Mouse (Mus musculus) megakaryocyte, embryonic 14.5 days (primary cell): ENCODE data around the gene Shbg. TPM values are rescaled to one million over a fixed set of nuclear protein-coding genes. Genes with fewer than 3 reads are reported as not detected.

Source experiments
- H3K27me3 ChIP-seq: replicated peaks from 2 replicates; pipeline ENCODE3; 2012; ENCODE audit warnings: inconsistent platforms
- H3K36me3 ChIP-seq: replicated peaks from 2 replicates; pipeline ENCODE3; 2012; ENCODE audit warnings: low read length, inconsistent platforms, mixed read lengths
- H3K4me1 ChIP-seq: 2 replicates; pipeline ENCODE4 v1.6.1; 2012; ENCODE audit warnings: inconsistent platforms
- H3K4me3 ChIP-seq: replicated peaks from 2 replicates; pipeline ENCODE3; 2012; ENCODE audit warnings: moderate library complexity, mild to moderate bottlenecking, inconsistent platforms
- H3K9me3 ChIP-seq: 2 replicates; pipeline ENCODE4 v1.6.1; 2012; ENCODE audit warnings: inconsistent platforms
- FLI1 ChIP-seq: IDR thresholded peaks from 2 replicates; pipeline ENCODE4 v1.6.1; 2012; ENCODE audit warnings: low read length, inconsistent platforms, mixed read lengths
- GATA1 ChIP-seq: IDR thresholded peaks from 3 replicates; pipeline ENCODE4 v1.6.1; 2012; ENCODE audit warnings: mixed read lengths, low read length, inconsistent platforms, borderline replicate concordance
- polyA plus RNA-seq: library from polyadenylated mRNA; stranded (reverse); fragments of >175 nt; gene quantifications from 2 replicates; pipeline ENCODE4 v1.2.3, GENCODE M21; 2012; ENCODE audit warnings: low replicate concordance; ENCODE audit not compliant: insufficient read depth

Shbg gene
- polyA plus RNA-seq, 1 experiment, result not detected

- H3K4me1 ChIP-seq, result peaks cover 64% of the 10 kb centered on the region
- no peaks in the 10 kb centered on the region for H3K27me3 ChIP-seq
- H3K36me3 ChIP-seq, result peaks cover 49% of the 10 kb centered on the region
- no peak for TF ChIP-seq GATA1
- no peak for TF ChIP-seq FLI1
- peak overlapping the region; percentile 100 for H3K4me3 ChIP-seq
- H3K9me3 ChIP-seq, result no peaks in the 10 kb centered on the region
These were observed 39.4 kb downstream of the Shbg start for GRCm38 (mm10) chr11:69578301-69578700.

GRCm38 (mm10) chr11:69576307-69576706 is 41.4 kb downstream of the Shbg start:
- peaks cover 61% of the 10 kb centered on the region for H3K36me3 ChIP-seq
- TF ChIP-seq GATA1 (no peak), FLI1 (no peak)
- H3K27me3 ChIP-seq, result no peaks in the 10 kb centered on the region
- no peaks in the 10 kb centered on the region for H3K9me3 ChIP-seq
- peaks cover 67% of the 10 kb centered on the region for H3K4me1 ChIP-seq
- peak overlapping the region; percentile 76 for H3K4me3 ChIP-seq

- no peaks in the 10 kb centered on the region for H3K9me3 ChIP-seq
- no peaks in the 10 kb centered on the region for H3K27me3 ChIP-seq
- H3K4me3 ChIP-seq, result no peak overlapping the region
- TF ChIP-seq GATA1, result no peak
- no peak for TF ChIP-seq FLI1
- H3K36me3 ChIP-seq, result peaks cover 72% of the 10 kb centered on the region
- peaks cover 67% of the 10 kb centered on the region for H3K4me1 ChIP-seq
These were observed 42.5 kb downstream of the Shbg start for GRCm38 (mm10) chr11:69575220-69575619.

GRCm38 (mm10) chr11:69565131-69565530 is 52.6 kb downstream of the Shbg start:
- Histone ChIP-seq H3K27me3 (peaks cover 9% of the 10 kb centered on the region), H3K4me3 (no peak overlapping the region), H3K36me3 (peaks cover 98% of the 10 kb centered on the region), H3K4me1 (peaks cover 2% of the 10 kb centered on the region), H3K9me3 (no peaks in the 10 kb centered on the region)
- TF ChIP-seq GATA1 (no peak), FLI1 (no peak)

Other genes with a start within 250 kb of the Shbg start
- 14.5 and 29.7 TPM in 2 replicates for gene Chd3, start 248.5 kb downstream of the Shbg start, polyA plus RNA-seq
- gene Naa38, start 222.4 kb downstream of the Shbg start, polyA plus RNA-seq, result 33.8 and 159 TPM in 2 replicates
- 0.25 and 2.4 TPM in 2 replicates for gene Cyb5d1, start 222.3 kb downstream of the Shbg start, polyA plus RNA-seq
- 0.35 TPM in 1 of 2 replicates, not detected in the other for gene Tmem88, start 219.7 kb downstream of the Shbg start, polyA plus RNA-seq
- gene Kdm6b, start 204.2 kb downstream of the Shbg start, polyA plus RNA-seq, result 44.5 and 45.4 TPM in 2 replicates
- 0.95 TPM in 1 of 2 replicates, not detected in the other for gene Dnah2, start 68.8 kb downstream of the Shbg start, polyA plus RNA-seq
- gene Efnb3, start 57.7 kb downstream of the Shbg start, polyA plus RNA-seq, result 0.51 and 2.1 TPM in 2 replicates
- gene Wrap53, start 37.6 kb downstream of the Shbg start, polyA plus RNA-seq, result 19.7 and 50.2 TPM in 2 replicates
- gene Trp53, start 37.5 kb downstream of the Shbg start, polyA plus RNA-seq, result 53.2 and 68.6 TPM in 2 replicates
- gene Atp1b2, start 12.0 kb downstream of the Shbg start, polyA plus RNA-seq, result 2.8 and 4.2 TPM in 2 replicates
- gene Sat2, start 4.1 kb upstream of the Shbg start, polyA plus RNA-seq, result not detected in 2 replicates
- 65.7 and 84.9 TPM in 2 replicates for gene Fxr2, start 15.1 kb upstream of the Shbg start, polyA plus RNA-seq
- gene Sox15, start 37.4 kb upstream of the Shbg start, polyA plus RNA-seq, result not detected in 2 replicates
- gene Mpdu1, start 44.7 kb upstream of the Shbg start, polyA plus RNA-seq, result 16.2 and 31.6 TPM in 2 replicates
- 8.7 and 128 TPM in 2 replicates for gene Cd68, start 48.2 kb upstream of the Shbg start, polyA plus RNA-seq
- 144 and 601 TPM in 2 replicates for gene Eif4a1, start 54.5 kb upstream of the Shbg start, polyA plus RNA-seq
- 54.1 and 94.8 TPM in 2 replicates for gene Senp3, start 64.2 kb upstream of the Shbg start, polyA plus RNA-seq
- 0.56 TPM in 1 of 2 replicates, not detected in the other for gene Tnfsf13, start 67.9 kb upstream of the Shbg start, polyA plus RNA-seq
- gene Tnfsf12, start 77.9 kb upstream of the Shbg start, polyA plus RNA-seq, result 5.3 and 13.1 TPM in 2 replicates
- gene Tnfsfm13, start 78.2 kb upstream of the Shbg start, polyA plus RNA-seq, result 2.0 and 2.5 TPM in 2 replicates
- gene Polr2a, start 140.7 kb upstream of the Shbg start, polyA plus RNA-seq, result 36.5 and 129 TPM in 2 replicates
- gene Slc35g3, start 144.1 kb upstream of the Shbg start, polyA plus RNA-seq, result not detected in 2 replicates
- 1.9 and 3.9 TPM in 2 replicates for gene Zbtb4, start 148.0 kb upstream of the Shbg start, polyA plus RNA-seq
- gene Chrnb1, start 178.0 kb upstream of the Shbg start, polyA plus RNA-seq, result not detected in 2 replicates
- 0.64 TPM in 1 of 2 replicates, not detected in the other for gene Fgf11, start 184.0 kb upstream of the Shbg start, polyA plus RNA-seq
- not detected in 2 replicates for gene Tmem102, start 187.7 kb upstream of the Shbg start, polyA plus RNA-seq
- gene Gm39566, start 197.4 kb upstream of the Shbg start, polyA plus RNA-seq, result not detected in 2 replicates
- gene Spem2, start 200.6 kb upstream of the Shbg start, polyA plus RNA-seq, result not detected in 2 replicates
- not detected in 2 replicates for gene Spem1, start 204.3 kb upstream of the Shbg start, polyA plus RNA-seq
- 4.9 and 17.7 TPM in 2 replicates for gene Nlgn2, start 219.9 kb upstream of the Shbg start, polyA plus RNA-seq
- 742 and 1,105 TPM in 2 replicates for gene Tmem256, start 220.6 kb upstream of the Shbg start, polyA plus RNA-seq
- 41.3 and 79.4 TPM in 2 replicates for gene Plscr3, start 228.5 kb upstream of the Shbg start, polyA plus RNA-seq
- gene Tnk1, start 240.8 kb upstream of the Shbg start, polyA plus RNA-seq, result not detected in 2 replicates